Mouse (Mus musculus) liver, postnatal 0 days (tissue): ENCODE measurements around the gene Amz2. TPM values are rescaled to one million over a fixed set of nuclear protein-coding genes. Genes with fewer than 3 reads are reported as not detected.
A peak's percentile ranks its signal among the peaks of the same experiment; 100 is the strongest.

Experiments
- ATAC-seq: fragments of 200-750 bp; cut with Nextera tagmentation; 2 replicates; pipeline ENCODE4 v1.8.0; 2017; ENCODE audit warnings: mild to moderate bottlenecking, moderate library complexity
- DNase-seq: peaks from one replicate; pipeline ENCODE4 v3.0.0-alpha.2; 2016
- H3K27ac ChIP-seq: fragments of 300-500 bp; sonication (generic); 2 replicates; pipeline ENCODE4 v1.5.1; 2014; ENCODE audit warnings: antibody characterized with exemption, moderate library complexity, mild to moderate bottlenecking, low read depth
- H3K27me3 ChIP-seq: fragments of 300-500 bp; sonication (generic); 2 replicates; pipeline ENCODE4 v1.6.1; 2014; ENCODE audit warnings: low read length, control low read depth, mixed read lengths; ENCODE audit not compliant: insufficient read depth
- H3K36me3 ChIP-seq: fragments of 300-500 bp; sonication (generic); replicated peaks from 2 replicates; pipeline ENCODE4 v1.6.1; 2014; ENCODE audit warnings: mild to moderate bottlenecking, control low read depth, low read length, moderate library complexity, mixed read lengths; ENCODE audit not compliant: insufficient read depth
- H3K4me1 ChIP-seq: fragments of 300-500 bp; sonication (generic); 2 replicates; pipeline ENCODE4 v1.6.1; 2014; ENCODE audit warnings: antibody characterized with exemption, mild to moderate bottlenecking, control low read depth; ENCODE audit not compliant: insufficient read depth
- H3K4me2 ChIP-seq: fragments of 300-500 bp; sonication (generic); 2 replicates; pipeline ENCODE4 v1.6.1; 2014; ENCODE audit warnings: low read depth, mild to moderate bottlenecking, low read length, moderate library complexity, mixed read lengths
- H3K4me3 ChIP-seq: fragments of 300-500 bp; sonication (generic); 2 replicates; pipeline ENCODE4 v1.5.1; 2014; ENCODE audit warnings: low read depth, low read length
- H3K9ac ChIP-seq: fragments of 300-500 bp; sonication (generic); replicated peaks from 2 replicates; pipeline ENCODE4 v1.6.1; 2014; ENCODE audit warnings: mild to moderate bottlenecking, moderate library complexity
- H3K9me3 ChIP-seq: fragments of 300-500 bp; sonication (generic); 2 replicates; pipeline ENCODE4 v1.6.1; 2016; ENCODE audit warnings: mild to moderate bottlenecking, control low read depth, low read length, mixed read lengths
- CTCF ChIP-seq: sonication (generic); IDR thresholded peaks from 2 replicates; pipeline ENCODE4 v1.5.1; 2016; ENCODE audit warnings: antibody characterized with exemption, low read depth
- EP300 ChIP-seq: IDR thresholded peaks from 2 replicates; pipeline ENCODE4 v1.6.1; 2016; ENCODE audit warnings: antibody characterized with exemption, low read depth, mild to moderate bottlenecking
- WGBS: fragments of 180-500 bp; shearing (Covaris S2); extraction: QIAGEN DNeasy Blood & Tissue Kit; methylation state at CpG from one replicate; pipeline ENCODE4 v1.1.7; 2014; ENCODE audit not compliant: insufficient replicate concordance; 5-methylcytosine and 5-hydroxymethylcytosine counted together
- polyA plus RNA-seq: library from polyadenylated mRNA; unstranded; fragments of >200 nt; fragmentation: Nextera tagmentation; extraction: Ambion mirVana; gene quantifications from 2 replicates; pipeline ENCODE4 v1.2.1, GENCODE M21; 2015

Amz2 gene
- polyA plus RNA-seq, 1 experiment from 2014 or later, result 11.0 TPM

DNA sequence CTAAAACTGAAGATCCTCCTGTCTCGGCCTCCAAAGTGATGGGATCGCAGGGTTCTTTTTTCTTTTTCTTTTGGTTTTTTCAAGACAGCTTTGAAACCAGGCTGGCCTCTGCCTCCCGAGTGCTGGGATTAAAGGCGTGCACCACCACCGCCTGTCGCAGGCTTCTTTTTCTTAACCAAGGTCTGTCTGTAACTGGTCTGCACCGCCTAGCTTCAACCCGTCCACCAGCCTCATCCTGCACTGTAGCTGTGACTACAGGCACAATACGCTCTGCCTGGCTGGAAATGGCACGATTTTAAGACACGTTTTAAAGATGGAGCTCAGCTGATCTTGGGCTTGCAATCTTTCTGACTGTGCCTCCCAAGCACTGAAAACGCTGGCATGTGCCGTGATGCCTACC lies 49.1 kb downstream of the Amz2 start:
- peak overlapping the region; percentile 99; the same call in 1 of the 2 replicates for H3K27ac ChIP-seq
- H3K9ac ChIP-seq, result no peak overlapping the region
- no peaks in the 10 kb centered on the region for H3K27me3 ChIP-seq
- DNase-seq (no peak), ATAC-seq (no peak)
- H3K4me3 ChIP-seq, result no peak overlapping the region
- no peaks in the 10 kb centered on the region for H3K9me3 ChIP-seq
- TF ChIP-seq EP300 (no peak), CTCF (no peak)
- no peaks in the 10 kb centered on the region for H3K36me3 ChIP-seq
- H3K4me1 ChIP-seq, result peaks cover 13% of the 10 kb centered on the region
- WGBS, result 88% methylated on average over 13 of the region's 13 CpGs
- H3K4me2 ChIP-seq, result peak overlapping the region; percentile 95; the same call in 1 of the 2 replicates

DNA sequence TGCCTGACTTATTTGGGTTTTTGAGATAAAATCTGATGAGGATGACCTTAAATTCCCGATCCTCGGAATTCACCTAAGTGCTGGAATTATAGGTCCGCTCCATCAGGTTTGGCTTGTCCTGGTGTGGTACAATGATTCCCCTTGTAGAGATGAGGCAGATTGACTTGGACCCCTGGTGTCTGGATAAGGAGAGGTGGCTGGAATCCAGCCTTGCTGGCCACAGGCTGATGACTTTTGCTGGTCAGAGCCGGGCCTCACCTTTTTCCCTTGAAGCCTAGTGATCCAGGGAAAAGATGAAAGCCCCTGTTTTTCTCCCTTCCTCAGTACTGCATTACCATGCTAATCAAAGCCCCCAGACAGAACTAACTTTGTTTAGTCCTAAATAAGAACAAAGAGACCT lies 50.0 kb downstream of the Amz2 start:
- H3K9ac ChIP-seq, result no peak overlapping the region
- H3K36me3 ChIP-seq, result no peaks in the 10 kb centered on the region
- DNase-seq (no peak), ATAC-seq (no peak)
- H3K4me2 ChIP-seq, result no peak overlapping the region
- no peak overlapping the region for H3K27ac ChIP-seq
- no peaks in the 10 kb centered on the region for H3K27me3 ChIP-seq
- TF ChIP-seq EP300, result no peak
- no peak for TF ChIP-seq CTCF
- peaks cover 7% of the 10 kb centered on the region for H3K4me1 ChIP-seq
- H3K4me3 ChIP-seq, result no peak overlapping the region
- H3K9me3 ChIP-seq, result no peaks in the 10 kb centered on the region
- WGBS, result 93% methylated on average over 4 of the region's 4 CpGs

DNA sequence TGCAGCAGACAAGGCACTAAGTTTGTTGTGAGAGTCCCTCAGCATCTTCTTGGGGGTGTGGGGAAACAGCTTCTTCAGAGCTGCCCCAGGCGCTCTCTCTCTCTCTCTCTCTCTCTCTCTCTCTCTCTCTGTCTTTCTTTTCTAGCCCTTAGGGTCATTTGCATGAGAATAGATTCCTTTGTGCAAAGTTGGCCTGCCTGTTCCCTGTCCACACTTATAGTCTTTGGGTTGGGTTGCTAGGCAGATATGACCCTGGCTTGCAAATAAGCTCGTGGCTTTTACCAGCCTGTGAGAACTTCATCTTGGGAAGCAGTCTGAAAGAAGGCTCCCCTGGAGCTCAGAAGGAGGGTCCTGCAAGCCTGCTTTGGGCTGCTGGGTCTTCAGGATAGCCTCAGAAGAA lies 50.5 kb downstream of the Amz2 start:
- WGBS, result 62% methylated on average over 2 of the region's 2 CpGs
- ATAC-seq, result no peak
- Histone ChIP-seq H3K4me3 (no peak overlapping the region), H3K4me2 (no peak overlapping the region), H3K4me1 (peaks cover 8% of the 10 kb centered on the region; the same call in 1 of the 2 replicates), H3K9ac (no peak overlapping the region), H3K27ac (no peak overlapping the region), H3K27me3 (no peaks in the 10 kb centered on the region), H3K36me3 (no peaks in the 10 kb centered on the region), H3K9me3 (no peaks in the 10 kb centered on the region)
- TF ChIP-seq CTCF (no peak), EP300 (no peak)
- no peak for DNase-seq

DNA sequence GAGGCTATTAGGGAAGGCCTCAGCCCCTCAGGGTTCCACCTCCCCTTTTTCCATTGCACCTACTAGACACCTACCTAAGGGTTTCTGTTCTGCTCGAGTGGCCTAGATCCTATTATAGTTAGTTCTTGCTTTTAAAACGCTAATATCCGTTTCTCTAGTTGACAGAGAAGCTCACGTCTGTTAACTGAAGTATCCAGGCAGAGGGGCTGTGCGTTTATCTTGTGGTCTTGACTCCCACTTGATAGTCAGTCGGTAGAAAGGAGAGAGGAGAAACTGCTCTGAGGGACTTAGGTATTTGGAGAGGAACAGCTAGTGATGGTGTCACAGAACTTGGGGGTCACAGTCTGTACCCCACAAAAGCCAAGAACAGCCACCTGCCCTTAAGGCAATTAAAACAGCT lies 50.9 kb downstream of the Amz2 start:
- no peaks in the 10 kb centered on the region for H3K27me3 ChIP-seq
- H3K4me3 ChIP-seq, result no peak overlapping the region
- TF ChIP-seq CTCF (no peak), EP300 (no peak)
- no peaks in the 10 kb centered on the region for H3K9me3 ChIP-seq
- peaks cover 8% of the 10 kb centered on the region; the same call in 1 of the 2 replicates for H3K4me1 ChIP-seq
- no peak for DNase-seq
- ATAC-seq, result no peak
- 45% methylated on average over 6 of the region's 6 CpGs for WGBS
- H3K4me2 ChIP-seq, result no peak overlapping the region
- H3K27ac ChIP-seq, result no peak overlapping the region
- H3K36me3 ChIP-seq, result no peaks in the 10 kb centered on the region
- H3K9ac ChIP-seq, result peak overlapping the region; percentile 46; the same call in 1 of the 2 replicates

DNA sequence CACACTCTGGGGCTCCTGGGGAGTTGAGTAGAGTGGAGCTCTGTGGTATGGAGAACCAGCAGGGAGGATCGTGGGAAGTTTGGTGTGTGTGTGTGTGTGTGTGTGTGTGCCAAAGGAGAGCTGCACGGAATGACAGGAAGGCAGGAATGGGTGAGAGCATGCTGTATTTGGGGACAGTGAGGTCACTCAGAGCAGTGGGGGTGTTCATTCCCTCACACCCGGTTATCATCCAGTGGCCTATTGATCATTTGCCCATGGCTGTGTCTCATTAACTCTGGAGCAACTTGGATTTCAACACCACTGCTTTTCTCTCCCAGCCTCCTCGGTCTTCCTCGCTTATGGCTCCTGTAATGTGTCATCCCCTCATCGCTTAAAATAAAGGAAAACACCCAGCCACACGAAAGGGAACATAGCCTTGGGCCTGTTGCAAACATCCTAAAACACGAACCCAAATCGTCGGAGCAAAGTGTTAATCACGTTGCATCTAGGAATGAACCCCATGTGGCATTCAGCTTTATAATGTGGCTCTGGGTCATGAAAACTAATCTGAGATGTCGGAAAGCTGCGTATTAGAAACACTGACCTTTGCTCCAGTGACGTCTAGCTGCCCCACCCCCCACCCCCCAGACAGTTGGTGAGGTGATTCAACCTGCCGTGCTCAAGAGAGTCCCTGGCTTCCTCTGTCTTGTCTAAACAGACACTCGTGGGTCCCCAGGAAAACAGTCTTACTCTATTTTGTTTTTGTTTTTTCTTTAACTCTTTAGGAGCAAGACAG lies 52.0 kb downstream of the Amz2 start:
- H3K4me1 ChIP-seq, result peaks cover 8% of the 10 kb centered on the region; the same call in 1 of the 2 replicates
- 60% methylated on average over 16 of the region's 16 CpGs for WGBS
- peak; percentile 69 for ATAC-seq

DNA sequence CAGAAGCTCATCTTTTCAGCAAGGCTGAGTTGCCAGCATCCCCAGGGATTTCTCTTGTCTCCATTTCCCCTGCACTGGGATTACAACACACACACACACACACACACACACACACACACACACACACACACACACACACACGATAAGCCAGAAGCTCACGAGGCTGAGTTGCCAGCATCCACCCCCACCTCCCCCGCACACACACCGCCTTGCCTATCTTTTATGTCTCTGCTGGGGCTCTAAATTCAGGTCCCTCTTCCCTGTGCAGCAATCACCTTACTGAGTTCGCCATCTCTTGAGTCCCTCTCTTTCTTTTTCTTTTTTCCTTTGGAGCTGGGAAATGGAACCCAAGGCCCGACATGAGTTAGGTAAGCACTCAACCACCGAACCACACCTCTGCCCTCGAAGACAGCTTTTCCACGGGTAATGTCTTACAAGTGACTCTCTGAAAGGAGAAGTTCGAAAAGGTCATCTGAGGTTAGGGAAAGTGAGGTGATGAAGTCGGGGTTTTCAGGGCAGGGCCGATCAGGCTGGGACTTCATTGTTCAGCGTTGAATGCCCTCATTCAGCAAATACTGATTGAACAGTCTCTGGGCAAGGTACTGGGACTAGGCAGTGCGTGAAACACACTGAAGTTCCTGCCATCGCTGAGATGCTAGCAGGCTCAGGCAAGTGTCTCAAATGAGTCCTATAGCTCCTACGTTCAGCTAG lies 54.0 kb downstream of the Amz2 start:
- WGBS, result 53% methylated on average over 16 of the region's 16 CpGs
- DNase-seq, result no peak
- H3K4me1 ChIP-seq, result peaks cover 9% of the 10 kb centered on the region
- no peak overlapping the region for H3K9ac ChIP-seq
- TF ChIP-seq CTCF, result no peak
- TF ChIP-seq EP300, result no peak
- H3K9me3 ChIP-seq, result no peaks in the 10 kb centered on the region
- H3K4me3 ChIP-seq, result no peak overlapping the region
- no peaks in the 10 kb centered on the region for H3K36me3 ChIP-seq
- H3K27ac ChIP-seq, result peak overlapping the region; percentile 83
- no peak for ATAC-seq
- H3K27me3 ChIP-seq, result no peaks in the 10 kb centered on the region
- no peak overlapping the region for H3K4me2 ChIP-seq

More for the DNA sequence above, 52.0 kb downstream of the Amz2 start:
- no peak overlapping the region for H3K4me3 ChIP-seq
- no peaks in the 10 kb centered on the region for H3K9me3 ChIP-seq
- DNase-seq, result peak; percentile 71
- peak overlapping the region; percentile 46; the same call in 1 of the 2 replicates for H3K9ac ChIP-seq
- H3K36me3 ChIP-seq, result no peaks in the 10 kb centered on the region
- H3K27me3 ChIP-seq, result no peaks in the 10 kb centered on the region
- peak overlapping the region; percentile 27; the same call in 1 of the 2 replicates for H3K4me2 ChIP-seq
- TF ChIP-seq CTCF (no peak), EP300 (no peak; the same call in 1 of the 2 replicates)
- H3K27ac ChIP-seq, result peak overlapping the region; percentile 83
